9 mouse cellular contexts compared by ENCODE assay signal in the genomic region with DNA sequence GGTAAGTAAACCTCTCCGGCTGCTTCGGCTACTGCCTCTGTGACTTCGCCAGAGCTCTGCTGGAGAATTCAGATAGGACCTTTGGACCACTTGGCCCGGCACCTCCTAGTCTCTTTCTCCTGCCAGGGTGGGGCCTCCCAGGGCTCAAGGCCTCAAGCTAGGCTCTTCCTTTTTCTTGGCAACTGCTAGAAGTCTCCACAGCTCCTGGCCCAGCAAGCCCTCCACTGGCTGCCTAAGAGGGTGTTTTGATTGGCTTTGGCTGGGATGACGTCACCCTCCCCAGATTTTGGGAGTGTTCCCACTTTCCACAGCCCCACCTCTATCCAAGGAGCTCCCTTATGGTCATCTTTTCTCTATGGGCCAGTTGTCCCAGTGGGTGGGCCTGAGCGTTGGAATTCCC.
DNase-seq lines count a peak whose midpoint lies in the region; ATAC-seq and TF ChIP-seq lines count a peak whose summit lies in the region.
"Had no signal": no experiment of that assay in that cellular context is flagged by ENCODE, and none has a peak within 500 bp of the region (broad histone marks: within the 10 kb centered on the region; RNA-seq: fewer than 3 reads in every experiment).

No protein-coding gene starts in this region.

- no peaks in the 10 kb centered on the region for H3K9me3 ChIP-seq in forebrain, postnatal 0 days (ENCODE audit: low read length)
- no peaks in the 10 kb centered on the region for H3K9me3 ChIP-seq in forebrain, embryonic 14.5 days (replicated peaks; ENCODE audit: control insufficient read depth, low read length)
- no peaks in the 10 kb centered on the region for H3K9me3 ChIP-seq in hindbrain, embryonic 10.5 days

- 77% methylated on average over 6 of the region's 6 CpGs for WGBS in forebrain, postnatal 0 days
- 83% methylated on average over 6 of the region's 6 CpGs for WGBS in forebrain, embryonic 14.5 days
- WGBS in hindbrain, embryonic 10.5 days: 88% methylated on average over 6 of the region's 6 CpGs

- no peak overlapping the region for H3K27ac ChIP-seq in forebrain, postnatal 0 days (ENCODE audit: low read depth, low read length)
- no peak overlapping the region for H3K27ac ChIP-seq in forebrain, embryonic 14.5 days (ENCODE audit: low read depth, low read length)
- H3K27ac ChIP-seq in hindbrain, embryonic 10.5 days: no peak overlapping the region
- H3K27ac ChIP-seq: liver, embryonic 14.5 days had no signal

- no peak overlapping the region for H3K9ac ChIP-seq in forebrain, postnatal 0 days
- no peak overlapping the region for H3K9ac ChIP-seq in forebrain, embryonic 14.5 days (ENCODE audit: low read length)
- H3K9ac ChIP-seq: liver, embryonic 14.5 days had no signal

- no peak overlapping the region for H3K4me3 ChIP-seq in forebrain, postnatal 0 days (ENCODE audit: low read depth, low read length)
- no peak overlapping the region for H3K4me3 ChIP-seq in forebrain, embryonic 14.5 days (ENCODE audit: low read depth, low read length)
- no peak overlapping the region for H3K4me3 ChIP-seq in hindbrain, embryonic 10.5 days

- no peak overlapping the region for H3K4me2 ChIP-seq in forebrain, postnatal 0 days (ENCODE audit: low read depth)
- no peak overlapping the region for H3K4me2 ChIP-seq in forebrain, embryonic 14.5 days (ENCODE audit: low read length)

- ATAC-seq in forebrain, postnatal 0 days: no peak
- ATAC-seq in forebrain, embryonic 14.5 days: no peak
- no peak for ATAC-seq in CD4-positive, CD25-positive, alpha-beta regulatory T cell, adult 4 months

- no peaks in the 10 kb centered on the region for H3K36me3 ChIP-seq in forebrain, postnatal 0 days (ENCODE audit: insufficient read depth)
- H3K36me3 ChIP-seq in forebrain, embryonic 14.5 days (ENCODE audit: control insufficient read depth, insufficient read depth, low read length): no peaks in the 10 kb centered on the region
- no peaks in the 10 kb centered on the region for H3K36me3 ChIP-seq in hindbrain, embryonic 10.5 days

- H3K4me1 ChIP-seq in forebrain, postnatal 0 days (ENCODE audit: insufficient read depth): peaks cover 10% of the 10 kb centered on the region; the same call in 1 of the 2 replicates
- no peaks in the 10 kb centered on the region for H3K4me1 ChIP-seq in forebrain, embryonic 14.5 days (ENCODE audit: control insufficient read depth, insufficient read depth, low read length)
- H3K4me1 ChIP-seq in hindbrain, embryonic 10.5 days (replicated peaks): peaks cover 10% of the 10 kb centered on the region

- intact Hi-C loops in gastrocnemius, postnatal 14 days (cut with DNase I; ENCODE audit: low total_unique reads): loop anchor here (5.0 kb wide), 1 partner anchor 67 kb away; no protein-coding TSS in a partner anchor

- no peaks in the 10 kb centered on the region for H3K27me3 ChIP-seq in forebrain, postnatal 0 days (ENCODE audit: insufficient read depth, low read length)
- H3K27me3 ChIP-seq in forebrain, embryonic 14.5 days (replicated peaks; ENCODE audit: control insufficient read depth, insufficient read depth, low read length): no peaks in the 10 kb centered on the region
- peaks cover 4% of the 10 kb centered on the region; the same call in 1 of the 2 replicates for H3K27me3 ChIP-seq in hindbrain, embryonic 10.5 days (ENCODE audit: insufficient read depth, poor library complexity, severe bottlenecking)

- DNase-seq in forebrain, postnatal 0 days: peak; percentile 12
- DNase-seq in forebrain, embryonic 14.5 days (ENCODE audit: low spot score): no peak
- peak; percentile 50 for DNase-seq in adrenal gland, postnatal 25 days
- DNase-seq in gastrocnemius, postnatal 14 days: peak; percentile 84
- peak; percentile 88 for DNase-seq in kidney, adult 9 months
- DNase-seq in ovary, adult 18-20 months (ENCODE audit: low spot score): peak; percentile 83
- DNase-seq in hindbrain, embryonic 10.5 days (ENCODE audit: low spot score): no peak

- no peak for TF ChIP-seq CTCF in forebrain, postnatal 0 days (IDR thresholded peaks at IDR 0.05; ENCODE audit: low read depth)

Comparison
In these comparisons a context has a peak if more than half of its experiments do, and no peak if none do; other contexts are left out.
1. DNase-seq: peak in forebrain, postnatal 0 days (single experiment), adrenal gland, postnatal 25 days (single experiment), gastrocnemius, postnatal 14 days (single experiment), kidney, adult 9 months (single experiment) and ovary, adult 18-20 months (single experiment); none in forebrain, embryonic 14.5 days (single experiment) and hindbrain, embryonic 10.5 days (single experiment).